Mouse (Mus musculus) kidney, adult 10 weeks (tissue): ENCODE results near the gene Gm13212. TPM values are rescaled to one million over a fixed set of nuclear protein-coding genes. Genes with fewer than 3 reads are reported as not detected.

Experiments
- polyA plus RNA-seq: library from polyadenylated mRNA; stranded (reverse); fragments of 350-450 nt; fragmentation: Illumina TruSeq; extraction: RNeasy Lipid Tissue Mini Kit (QIAGEN cat#74804); gene quantifications from one replicate; pipeline ENCODE4 v1.2.3, GENCODE M21; 2014; ENCODE audit warnings: low read depth, low replicate concordance

Gm13212 gene
- 1.5 TPM for polyA plus RNA-seq

GRCm38 (mm10) chr4:145585078-145585477, at the start of gene Gm13212:
TSS of gene Gm13212 (plus strand) at chr4:145585166.

DNA sequence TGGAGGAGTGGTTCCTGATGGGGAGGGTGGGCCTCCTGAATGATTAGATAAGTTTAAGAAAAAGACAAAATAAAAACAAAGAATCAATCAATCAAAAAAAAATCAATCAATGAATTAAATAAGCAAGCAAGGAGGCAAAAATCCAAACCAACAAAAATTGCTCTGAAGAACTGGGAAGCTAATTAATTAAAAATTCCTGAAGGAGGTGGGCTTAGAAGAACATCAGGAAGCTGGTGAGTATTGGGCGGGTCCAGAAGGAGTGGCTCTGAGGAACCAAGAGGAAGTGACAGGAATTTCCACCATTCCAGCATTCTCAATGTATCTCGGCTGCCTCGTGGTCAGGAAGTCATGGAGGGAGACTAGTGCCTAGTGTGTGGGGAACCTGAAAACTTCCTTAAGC, 85.4 kb downstream of the Gm13212 start, which contains the start of gene Zfp980:
Gene Zfp980, plus strand, starts transcription at position 301 of the 400 bp plus-strand sequence.

Other genes starting within 250 kb of the Gm13212 start
- gene Zfp990, start 74.4 kb upstream of the Gm13212 start, polyA plus RNA-seq, result not detected
- gene Zfp980, start 85.5 kb downstream of the Gm13212 start, polyA plus RNA-seq, result not detected